Mouse (Mus musculus) lung, postnatal 0 days (tissue): ENCODE measurements around the gene Odf4.
"Not testable (repeated sequence)": the region's sequence is repeated elsewhere in the genome, so short reads cannot be mapped to it uniquely, and the experiment has no call there.

Source experiments
- CTCF ChIP-seq: IDR thresholded peaks from 2 replicates; pipeline ENCODE4 v1.5.1; 2016; ENCODE audit warnings: antibody characterized with exemption, mild to moderate bottlenecking
- EP300 ChIP-seq: IDR thresholded peaks from 2 replicates; pipeline ENCODE4 v1.6.1; 2016; ENCODE audit warnings: antibody characterized with exemption, mild to moderate bottlenecking, control low read depth

DNA sequence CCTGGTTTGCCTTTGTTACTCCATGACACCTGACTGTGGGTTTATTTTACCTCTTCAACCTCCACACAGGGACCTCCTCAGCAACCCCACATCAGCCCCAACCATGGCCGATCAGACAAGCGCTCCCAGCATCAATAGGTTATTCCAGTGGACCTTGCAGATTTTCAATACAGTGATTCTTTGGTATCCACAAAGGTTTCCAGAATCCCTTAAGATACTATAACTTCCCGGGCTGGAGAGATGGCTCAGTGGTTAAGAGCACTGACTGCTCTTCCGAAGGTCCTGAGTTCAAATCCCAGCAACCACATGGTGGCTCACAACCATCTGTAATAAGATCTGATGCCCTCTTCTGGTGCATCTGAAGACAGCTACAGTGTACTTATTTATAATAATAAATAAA lies 10.1 kb upstream of the Odf4 start:
- TF ChIP-seq CTCF, EP300: not testable (repeated sequence)
